Mouse (Mus musculus) gastrocnemius, postnatal 25 days (tissue): ENCODE measurements at regions not wholly inside any gene's neighbourhood (a gene's known extent, or its start where the extent isn't known, plus 50 kb on each side); places are given as distances from the start of the nearest gene placed in this dataset.

Experiments
- DNase-seq: peaks from one replicate; pipeline ENCODE4 v3.0.0; 2022

DNA sequence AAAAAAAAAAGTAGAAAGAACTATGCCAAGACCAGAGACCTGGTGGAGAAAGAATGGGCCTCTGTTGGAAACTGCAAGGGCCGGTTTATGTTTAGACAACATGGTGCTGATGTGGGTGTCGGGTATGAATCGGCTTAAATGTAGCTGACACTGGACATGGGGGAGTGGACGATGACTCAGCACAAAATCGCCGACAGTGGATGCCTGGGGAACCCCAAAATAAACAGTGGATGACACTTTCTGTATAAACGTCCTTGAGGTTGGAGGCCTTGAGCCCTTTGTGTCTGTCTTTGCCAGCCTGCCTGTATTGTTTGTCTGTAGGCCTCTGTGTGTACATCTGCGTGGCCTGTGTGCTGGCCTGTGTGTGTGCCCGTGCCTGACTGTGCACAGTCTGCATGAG lies 52.1 kb upstream of the Enah start:
- DNase-seq: no peak

DNA sequence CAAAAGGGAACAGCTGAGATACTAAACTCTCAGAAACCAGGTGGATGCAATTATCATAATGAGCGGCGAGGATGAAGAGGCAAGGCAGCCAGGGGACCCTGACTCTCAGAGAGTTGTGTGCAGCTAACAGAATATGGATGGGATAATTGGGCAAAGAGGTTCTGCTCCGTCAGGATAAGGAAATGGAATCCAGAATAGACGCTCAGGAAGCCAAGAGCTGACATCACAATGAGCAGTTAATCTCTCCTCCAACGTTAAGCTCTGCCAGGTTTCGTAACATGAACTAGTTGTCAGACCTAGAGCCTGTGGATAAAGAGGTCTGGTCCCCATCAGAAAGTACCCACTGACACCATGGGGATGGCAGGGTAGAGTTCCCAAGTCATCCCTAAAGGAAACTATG lies 51.4 kb upstream of the Srp9 start:
- no peak for DNase-seq

- DNase-seq: peak; percentile 62
Observed at GRCm38 (mm10) chr1:182074265-182074664, 50.3 kb upstream of the Srp9 start.
